10 mouse cellular contexts compared by ENCODE assay signal in the genomic region with DNA sequence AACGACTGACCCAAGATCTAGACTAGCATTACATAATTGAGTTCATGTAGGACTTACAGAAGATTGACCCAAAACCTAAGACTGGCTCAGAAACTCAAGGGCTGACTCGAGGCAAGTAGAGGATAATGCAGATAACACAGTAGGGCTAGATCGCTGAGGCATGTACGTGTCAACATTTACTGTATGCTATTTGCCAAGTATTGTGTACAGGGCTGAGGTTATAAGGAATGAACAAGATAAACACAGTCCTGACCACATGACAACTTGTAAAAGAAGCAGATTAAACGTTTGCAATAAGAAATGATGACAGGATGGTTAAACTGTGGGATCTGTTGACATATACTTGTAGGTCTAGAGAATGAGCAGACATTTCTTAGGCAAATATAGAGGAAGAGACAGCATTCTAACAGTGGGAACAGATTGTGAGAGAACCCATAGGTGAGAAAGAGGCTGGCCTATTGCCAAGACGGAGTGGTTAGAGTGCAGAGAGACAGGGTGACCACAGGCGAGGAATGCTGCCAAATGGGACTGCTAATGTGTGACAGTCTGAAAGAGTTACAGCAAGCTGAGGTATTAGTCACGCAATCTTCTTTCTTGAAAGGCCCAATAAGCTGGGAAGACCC.
DNase-seq lines count a peak whose midpoint lies in the region; ATAC-seq and TF ChIP-seq lines count a peak whose summit lies in the region.
"Had no signal": no experiment of that assay in that cellular context is flagged by ENCODE, and none has a peak within 500 bp of the region (broad histone marks: within the 10 kb centered on the region; RNA-seq: fewer than 3 reads in every experiment).

No protein-coding gene starts in this region.

- no peaks in the 10 kb centered on the region for H3K27me3 ChIP-seq in forebrain, embryonic 14.5 days (replicated peaks; ENCODE audit: control insufficient read depth, insufficient read depth, low read length)
- no peaks in the 10 kb centered on the region for H3K27me3 ChIP-seq in forebrain, embryonic 10.5 days (ENCODE audit: poor library complexity, severe bottlenecking)
- no peaks in the 10 kb centered on the region for H3K27me3 ChIP-seq in liver, postnatal 0 days (ENCODE audit: insufficient read depth, low read length)
- no peaks in the 10 kb centered on the region for H3K27me3 ChIP-seq in liver, embryonic 11.5 days (replicated peaks; ENCODE audit: control insufficient read depth, insufficient read depth, low read length)
- H3K27me3 ChIP-seq in cerebellum, adult 2 months (ENCODE audit: control insufficient read depth, insufficient read depth, low read length), result no peaks in the 10 kb centered on the region
- no peaks in the 10 kb centered on the region for H3K27me3 ChIP-seq in midbrain, embryonic 10.5 days (ENCODE audit: low read depth, poor library complexity, severe bottlenecking)
- H3K27me3 ChIP-seq: liver, embryonic 15.5 days had no signal

- no peak overlapping the region for H3K9ac ChIP-seq in forebrain, embryonic 14.5 days (ENCODE audit: low read length)
- no peak overlapping the region for H3K9ac ChIP-seq in liver, postnatal 0 days (replicated peaks)
- H3K9ac ChIP-seq in liver, embryonic 11.5 days (ENCODE audit: low read depth, low read length), result no peak overlapping the region
- H3K9ac ChIP-seq: liver, embryonic 15.5 days had no signal

- no peak overlapping the region for H3K4me2 ChIP-seq in forebrain, embryonic 14.5 days (ENCODE audit: low read length)
- no peak overlapping the region for H3K4me2 ChIP-seq in liver, postnatal 0 days (ENCODE audit: low read depth, low read length)
- H3K4me2 ChIP-seq in liver, embryonic 11.5 days, result no peak overlapping the region
- H3K4me2 ChIP-seq: liver, embryonic 15.5 days had no signal

- no peak overlapping the region for H3K4me3 ChIP-seq in forebrain, embryonic 14.5 days (ENCODE audit: low read depth, low read length)
- H3K4me3 ChIP-seq in forebrain, embryonic 10.5 days, result no peak overlapping the region
- H3K4me3 ChIP-seq in liver, postnatal 0 days (ENCODE audit: low read depth, low read length), result no peak overlapping the region
- no peak overlapping the region for H3K4me3 ChIP-seq in liver, embryonic 11.5 days (ENCODE audit: low read depth, low read length)
- H3K4me3 ChIP-seq in cerebellum, adult 2 months (replicated peaks; ENCODE audit: insufficient read depth, low read depth, low read length), result no peak overlapping the region
- no peak overlapping the region for H3K4me3 ChIP-seq in midbrain, embryonic 10.5 days
- H3K4me3 ChIP-seq: liver, embryonic 15.5 days had no signal

- WGBS in forebrain, embryonic 14.5 days, result 76% methylated on average over 8 of the region's 8 CpGs
- WGBS in forebrain, embryonic 10.5 days, result 86% methylated on average over 8 of the region's 8 CpGs
- WGBS in liver, postnatal 0 days (ENCODE audit: insufficient replicate concordance), result 52% methylated on average over 8 of the region's 8 CpGs
- WGBS in liver, embryonic 11.5 days, result 68% methylated on average over 8 of the region's 8 CpGs
- 21% methylated on average over 8 of the region's 8 CpGs for WGBS in cerebellum, adult 2 months
- 81% methylated on average over 8 of the region's 8 CpGs for WGBS in midbrain, embryonic 10.5 days

- TF ChIP-seq POLR2A in cerebellum, adult 2 months (IDR thresholded peaks at IDR 0.05; ENCODE audit: borderline replicate concordance, insufficient read depth, low read length), result no peak

- no peak for TF ChIP-seq EP300 in liver, postnatal 0 days (IDR thresholded peaks at IDR 0.05; ENCODE audit: low read depth)

- no peaks in the 10 kb centered on the region for H3K9me3 ChIP-seq in forebrain, embryonic 14.5 days (replicated peaks; ENCODE audit: control insufficient read depth, low read length)
- H3K9me3 ChIP-seq in forebrain, embryonic 10.5 days, result no peaks in the 10 kb centered on the region
- no peaks in the 10 kb centered on the region for H3K9me3 ChIP-seq in liver, postnatal 0 days (ENCODE audit: low read length)
- H3K9me3 ChIP-seq in liver, embryonic 11.5 days (ENCODE audit: control insufficient read depth, low read length), result no peaks in the 10 kb centered on the region
- H3K9me3 ChIP-seq in midbrain, embryonic 10.5 days (replicated peaks), result no peaks in the 10 kb centered on the region
- H3K9me3 ChIP-seq: liver, embryonic 15.5 days had no signal

- no peaks in the 10 kb centered on the region for H3K36me3 ChIP-seq in forebrain, embryonic 14.5 days (ENCODE audit: control insufficient read depth, insufficient read depth, low read length)
- H3K36me3 ChIP-seq in forebrain, embryonic 10.5 days (replicated peaks), result no peaks in the 10 kb centered on the region
- H3K36me3 ChIP-seq in liver, postnatal 0 days (replicated peaks; ENCODE audit: insufficient read depth, low read length), result no peaks in the 10 kb centered on the region
- no peaks in the 10 kb centered on the region for H3K36me3 ChIP-seq in liver, embryonic 11.5 days (ENCODE audit: control insufficient read depth, insufficient read depth, low read length)
- H3K36me3 ChIP-seq in midbrain, embryonic 10.5 days, result no peaks in the 10 kb centered on the region
- H3K36me3 ChIP-seq: liver, embryonic 15.5 days had no signal

- no peak for TF ChIP-seq CTCF in liver, postnatal 0 days (IDR thresholded peaks at IDR 0.05; ENCODE audit: low read depth)
- no peak for TF ChIP-seq CTCF in cerebellum, adult 2 months (IDR thresholded peaks at IDR 0.05; ENCODE audit: borderline replicate concordance, insufficient read depth, low read depth, low read length)

- H3K27ac ChIP-seq in forebrain, embryonic 14.5 days (ENCODE audit: low read depth, low read length), result no peak overlapping the region
- H3K27ac ChIP-seq in forebrain, embryonic 10.5 days, result no peak overlapping the region
- no peak overlapping the region for H3K27ac ChIP-seq in liver, postnatal 0 days (ENCODE audit: low read depth)
- H3K27ac ChIP-seq in liver, embryonic 11.5 days (ENCODE audit: low read depth, low read length), result no peak overlapping the region
- H3K27ac ChIP-seq in cerebellum, adult 2 months (ENCODE audit: insufficient read depth, low read length), result no peak overlapping the region
- H3K27ac ChIP-seq in midbrain, embryonic 10.5 days (replicated peaks), result no peak overlapping the region
- H3K27ac ChIP-seq: liver, embryonic 15.5 days had no signal

- peak; percentile 51 for DNase-seq in forebrain, embryonic 14.5 days (ENCODE audit: low spot score)
- DNase-seq in forebrain, embryonic 10.5 days (ENCODE audit: extremely low spot score, low spot score), result no peak
- peak; percentile 44 for DNase-seq in liver, postnatal 0 days
- DNase-seq in liver, embryonic 11.5 days (ENCODE audit: low spot score), result no peak
- peak; percentile 51 to 84 for DNase-seq in cerebellum, adult 2 months
- DNase-seq in lung, postnatal 25 days (ENCODE audit: low spot score), result peak; percentile 18
- no peak for DNase-seq in c-Kit-positive CD71-positive TER-119-positive erythroid progenitor cells, embryonic 14.5 days (ENCODE audit: low spot score)
- no peak for DNase-seq in midbrain, embryonic 10.5 days (ENCODE audit: low spot score)

- H3K4me1 ChIP-seq in forebrain, embryonic 14.5 days (ENCODE audit: control insufficient read depth, insufficient read depth, low read length), result no peaks in the 10 kb centered on the region
- no peaks in the 10 kb centered on the region for H3K4me1 ChIP-seq in forebrain, embryonic 10.5 days
- 0 out of 2 replicates have a peak, but pooled peaks cover 2% of the 10 kb centered on the region for H3K4me1 ChIP-seq in liver, postnatal 0 days (ENCODE audit: insufficient read depth)
- H3K4me1 ChIP-seq in liver, embryonic 11.5 days (replicated peaks; ENCODE audit: control insufficient read depth, insufficient read depth, low read length), result no peaks in the 10 kb centered on the region
- peaks cover 7% of the 10 kb centered on the region; the same call in 1 of the 2 replicates for H3K4me1 ChIP-seq in cerebellum, adult 2 months (ENCODE audit: control insufficient read depth, insufficient read depth, low read length)
- no peaks in the 10 kb centered on the region for H3K4me1 ChIP-seq in midbrain, embryonic 10.5 days
- H3K4me1 ChIP-seq: liver, embryonic 15.5 days had no signal

- ATAC-seq in forebrain, embryonic 14.5 days, result 0 out of 2 replicates have a peak, but pooled peaks have one; percentile 42
- peak; percentile 36; the same call in 1 of the 2 replicates for ATAC-seq in liver, postnatal 0 days
- ATAC-seq in liver, embryonic 11.5 days (replicated peaks; ENCODE audit: low FRiP score), result no peak
- ATAC-seq: CD4-positive, CD25-positive, alpha-beta regulatory T cell, adult 4 months had no signal

Comparison
In these comparisons a context has a peak if more than half of its experiments do, and no peak if none do; other contexts are left out.
1. DNase-seq: peak in forebrain, embryonic 14.5 days (single experiment), liver, postnatal 0 days (single experiment), cerebellum, adult 2 months (2 of 2) and lung, postnatal 25 days (single experiment); none in forebrain, embryonic 10.5 days (single experiment), liver, embryonic 11.5 days (single experiment), c-Kit-positive CD71-positive TER-119-positive erythroid progenitor cells, embryonic 14.5 days (single experiment) and midbrain, embryonic 10.5 days (single experiment).